Mouse (Mus musculus) layer of hippocampus, adult 6 months (tissue): ENCODE measurements around the gene Trpm7. TPM values are rescaled to one million over a fixed set of nuclear protein-coding genes. Genes with fewer than 3 reads are reported as not detected.

Experiments
- long read RNA-seq, 2 experiments: library from polyadenylated mRNA; unstranded; transcript quantifications; one replicate each; pipeline ENCODE4 v2.0.0; 2019 to 2020
- microRNA-seq: library from miRNA; unstranded; fragments of <30 nt; microRNA quantifications from one replicate; pipeline ENCODE4 v1.2.0, GENCODE M21; 2020
- polyA plus RNA-seq: library from polyadenylated mRNA; unstranded; fragments of <200 nt; fragmentation: Nextera tagmentation; gene quantifications from 2 replicates; pipeline ENCODE4 v1.2.3, GENCODE M21; 2021

Gene Trpm7
- 17.1 and 21.4 TPM in 2 replicates for polyA plus RNA-seq
- long read RNA-seq, experiment 1, partial matches to known transcripts: 31 of 33 reads
- long read RNA-seq, experiment 1, other reads (novel, unspliced or antisense): 1 of 33 reads
- long read RNA-seq, experiment 2, full-length matches to known transcripts: 5 of 50 reads
- long read RNA-seq, experiment 2, partial matches to known transcripts: 37 of 50 reads
- long read RNA-seq, experiment 2, other reads (novel, unspliced or antisense): 8 of 50 reads

DNA sequence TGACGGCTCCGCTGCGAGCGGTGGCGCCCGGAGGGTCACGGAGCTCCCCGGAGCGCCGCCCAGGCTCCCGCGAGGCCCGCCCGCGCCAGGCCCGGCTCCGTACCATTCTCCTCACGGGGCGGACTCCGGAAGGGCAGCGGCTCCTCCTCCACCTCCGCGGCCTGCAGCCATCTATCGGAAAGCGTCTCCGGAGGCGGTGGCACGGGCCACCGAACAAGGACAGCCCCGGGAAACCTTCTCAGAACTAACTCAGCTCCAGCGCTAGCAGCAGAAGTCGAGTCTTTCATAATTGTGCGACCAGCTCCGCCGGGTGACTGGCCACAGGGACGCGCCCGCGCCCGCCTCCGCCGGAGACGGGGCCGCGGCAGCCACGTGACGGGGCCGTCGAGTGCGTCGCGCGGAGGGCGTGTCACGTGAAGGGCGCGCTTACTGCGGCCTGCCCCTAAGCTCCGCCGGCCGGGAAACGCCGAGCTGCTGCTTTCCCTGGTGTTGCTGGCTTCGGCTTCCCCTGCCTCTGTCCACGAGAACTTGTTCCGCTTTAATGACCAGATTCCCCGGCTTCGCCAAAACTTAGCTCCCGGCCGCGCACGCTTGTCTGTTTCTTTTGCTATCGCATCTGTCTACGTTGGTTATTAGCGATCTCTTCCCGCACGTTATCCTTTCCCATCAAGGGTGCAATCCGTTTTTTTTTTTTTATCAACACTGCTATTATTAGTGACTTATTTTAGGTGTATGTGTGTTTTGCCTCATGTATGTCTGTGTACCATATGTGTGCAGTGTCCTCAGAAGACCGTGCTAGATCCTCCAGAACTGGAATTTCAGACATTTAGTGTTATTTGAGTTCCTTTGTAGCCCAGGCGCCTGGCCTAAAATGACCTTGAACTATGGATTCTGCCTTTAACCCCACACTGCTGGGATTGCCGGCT, at the start of gene Trpm7:
Gene Trpm7, minus strand, starts transcription at position 360 of the 926 bp plus-strand sequence.

DNA sequence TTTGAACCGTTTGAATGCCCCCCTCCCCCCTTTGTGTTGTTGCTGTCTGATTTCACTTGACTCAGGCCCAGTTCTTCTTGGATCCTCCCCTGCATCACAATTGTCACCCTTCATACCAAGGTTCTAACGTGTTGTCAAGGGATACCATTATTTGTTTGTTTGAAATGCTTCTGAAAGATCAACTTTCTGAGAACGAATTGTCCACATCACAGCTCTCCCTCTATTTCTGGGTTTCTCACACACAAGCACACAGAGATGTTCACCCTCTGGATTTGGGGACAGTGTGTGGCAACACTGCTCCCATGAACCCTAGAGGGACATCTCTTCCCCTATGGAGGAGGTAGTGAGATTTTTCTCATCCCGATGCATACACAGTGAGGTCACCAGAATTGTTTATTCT, 92.7 kb downstream of the Trpm7 start, which contains the start of gene Usp50:
Gene Usp50, minus strand, starts transcription at position 101 of the 400 bp plus-strand sequence.

Small RNA genes lying within 50 kb of the gene (microRNA-seq; reads per million reads assigned to microRNA genes)
- 1.9 reads per million for gene Mir3473g

Other genes starting within 250 kb of the Trpm7 start
- 11.6 and 12.5 TPM in 2 replicates for gene Gabpb1, start 199.9 kb downstream of the Trpm7 start, polyA plus RNA-seq
- gene Usp8, start 168.9 kb downstream of the Trpm7 start, polyA plus RNA-seq: 15.5 and 22.0 TPM in 2 replicates
- 2.6 and 3.2 TPM in 2 replicates for gene Usp50, start 92.8 kb downstream of the Trpm7 start, polyA plus RNA-seq
- 4.1 and 6.1 TPM in 2 replicates for gene Sppl2a, start 57.0 kb upstream of the Trpm7 start, polyA plus RNA-seq
- 0.90 and 1.1 TPM in 2 replicates for gene Ap4e1, start 132.5 kb upstream of the Trpm7 start, polyA plus RNA-seq
- gene Blvra, start 194.4 kb upstream of the Trpm7 start, polyA plus RNA-seq: 43.2 and 45.1 TPM in 2 replicates